Mouse (Mus musculus) embryonic facial prominence, embryonic 13.5 days (tissue): ENCODE measurements around the gene Gm21900. TPM values are rescaled to one million over a fixed set of nuclear protein-coding genes. Genes with fewer than 3 reads are reported as not detected.
"Not testable (repeated sequence)": the region's sequence is repeated elsewhere in the genome, so short reads cannot be mapped to it uniquely, and the experiment has no call there.

Experiments used
- ATAC-seq: fragments of 200-750 bp; cut with Nextera tagmentation; 2 replicates; pipeline ENCODE4 v1.8.0; 2017; ENCODE audit warnings: low read depth; ENCODE audit not compliant: insufficient number of reproducible peaks, insufficient read depth, low FRiP score, low TSS enrichment
- H3K27ac ChIP-seq: fragments of 300-500 bp; sonication (generic); 2 replicates; pipeline ENCODE4 v1.5.1; 2015; ENCODE audit warnings: moderate library complexity, mild to moderate bottlenecking, inconsistent platforms
- H3K27me3 ChIP-seq: fragments of 300-500 bp; sonication (generic); 2 replicates; pipeline ENCODE4 v1.6.1; 2015; ENCODE audit warnings: mild to moderate bottlenecking, inconsistent platforms
- H3K36me3 ChIP-seq: fragments of 300-500 bp; sonication (generic); 2 replicates; pipeline ENCODE4 v1.6.1; 2015; ENCODE audit warnings: mild to moderate bottlenecking, inconsistent platforms
- H3K4me1 ChIP-seq: fragments of 300-500 bp; sonication (generic); 2 replicates; pipeline ENCODE4 v1.6.1; 2015; ENCODE audit warnings: inconsistent platforms
- H3K4me2 ChIP-seq: fragments of 300-500 bp; sonication (generic); 2 replicates; pipeline ENCODE4 v1.6.1; 2015; ENCODE audit warnings: moderate library complexity, mild to moderate bottlenecking, inconsistent platforms
- H3K4me3 ChIP-seq: fragments of 300-500 bp; sonication (generic); 2 replicates; pipeline ENCODE4 v1.5.1; 2015; ENCODE audit warnings: mild to moderate bottlenecking, inconsistent platforms
- H3K9ac ChIP-seq: fragments of 300-500 bp; sonication (generic); 2 replicates; pipeline ENCODE4 v1.6.1; 2015; ENCODE audit warnings: mild to moderate bottlenecking, inconsistent platforms
- H3K9me3 ChIP-seq: fragments of 300-500 bp; sonication (generic); 2 replicates; pipeline ENCODE4 v1.6.1; 2016; ENCODE audit warnings: inconsistent platforms
- WGBS: fragments of 180-500 bp; shearing (Covaris S2); methylation state at CpG from one replicate; pipeline ENCODE4 v1.1.7; 2015; ENCODE audit warnings: mixed read lengths; 5-methylcytosine and 5-hydroxymethylcytosine counted together
- polyA plus RNA-seq: library from polyadenylated mRNA; unstranded; fragments of >200 nt; fragmentation: Nextera tagmentation; extraction: Ambion mirVana; gene quantifications from 2 replicates; pipeline ENCODE4 v1.2.1, GENCODE M21; 2015

Gm21900 gene
- polyA plus RNA-seq, result not detected in 2 replicates

GRCm38 (mm10) chrY:10616061-10616460 is at the start of gene Gm21900:
Gm21900 (plus strand) TSS chrY:10616361.
- not testable (repeated sequence) for H3K4me3 ChIP-seq, H3K9ac ChIP-seq, H3K27me3 ChIP-seq, ATAC-seq, H3K36me3 ChIP-seq, H3K9me3 ChIP-seq, H3K4me1 ChIP-seq, H3K27ac ChIP-seq, H3K4me2 ChIP-seq
- WGBS, result 96% methylated on average over 4 of the region's 4 CpGs

GRCm38 (mm10) chrY:10643516-10643915 is 27.4 kb downstream of the Gm21900 start:
- not testable (repeated sequence) for H3K9ac ChIP-seq, H3K4me2 ChIP-seq, H3K27ac ChIP-seq, H3K9me3 ChIP-seq, ATAC-seq, H3K4me3 ChIP-seq, H3K4me1 ChIP-seq, H3K36me3 ChIP-seq, H3K27me3 ChIP-seq
- WGBS, result 60% methylated on average over 1 of the region's 25 CpGs

Other genes starting within 250 kb of the Gm21900 start
- gene Gm28510, start 203.6 kb upstream of the Gm21900 start, polyA plus RNA-seq, result not detected in 2 replicates
- gene Gm20737, start 80.3 kb upstream of the Gm21900 start, polyA plus RNA-seq, result not detected in 2 replicates
- not detected in 2 replicates for gene Gm21775, start 62.9 kb upstream of the Gm21900 start, polyA plus RNA-seq
- not detected in 2 replicates for gene Gm20777, start 136.1 kb downstream of the Gm21900 start, polyA plus RNA-seq